Mouse (Mus musculus) adrenal gland, postnatal 36 days (tissue): ENCODE measurements at regions not wholly inside any gene's neighbourhood (a gene's known extent, or its start where the extent isn't known, plus 50 kb on each side); places are given as distances from the start of the nearest gene placed in this dataset.

ENCODE experiments used
- DNase-seq, 2 experiments: peaks; one replicate each; pipeline ENCODE4 v3.0.0; 2021; ENCODE audit warnings: mixed read lengths in 1 of 2

GRCm38 (mm10) chr11:21478191-21478590, 93.8 kb upstream of the Wdpcp start:
- no peak for DNase-seq

- DNase-seq: peak; percentile 1 to 20
Measured at GRCm38 (mm10) chr11:21470711-21471110, 99.7 kb upstream of the Ugp2 start.

GRCm38 (mm10) chr11:21468465-21468864, 97.5 kb upstream of the Ugp2 start:
- DNase-seq: no peak

- DNase-seq: no peak
Measured at GRCm38 (mm10) chr11:21460011-21460410, 89.0 kb upstream of the Ugp2 start.

- peak in 1 of 2 experiments; percentile 35 for DNase-seq
Measured at GRCm38 (mm10) chr11:21453308-21454106, 82.5 kb upstream of the Ugp2 start.

GRCm38 (mm10) chr11:21433726-21434125, 62.7 kb upstream of the Ugp2 start:
- peak in 1 of 2 experiments; percentile 22 for DNase-seq

GRCm38 (mm10) chr11:21430021-21430420, 59.0 kb upstream of the Ugp2 start:
- no peak for DNase-seq

- DNase-seq: peak; percentile 38 to 63
Measured at GRCm38 (mm10) chr11:21428749-21429148, 57.7 kb upstream of the Ugp2 start.

- no peak for DNase-seq
Measured at GRCm38 (mm10) chr11:21428013-21428317, 57.0 kb upstream of the Ugp2 start.

- DNase-seq: no peak
Measured at GRCm38 (mm10) chr11:21427291-21428012, 56.5 kb upstream of the Ugp2 start.

GRCm38 (mm10) chr11:21425480-21426101, 54.6 kb upstream of the Ugp2 start:
- DNase-seq: peak; percentile 15 to 37

- DNase-seq: no peak
Measured at GRCm38 (mm10) chr11:21424345-21424744, 53.3 kb upstream of the Ugp2 start.

- no peak for DNase-seq
Measured at GRCm38 (mm10) chr11:21422281-21422878, 51.4 kb upstream of the Ugp2 start.
